Mouse (Mus musculus): ENCODE results near the gene Sh2d7. TPM values are rescaled to one million over a fixed set of nuclear protein-coding genes. Genes with fewer than 3 reads are reported as not detected.

The Sh2d7 gene
- total RNA-seq (2015; ENCODE audit: low replicate concordance) (not detected in 2 replicates), total RNA-seq (2017; ENCODE audit: low replicate concordance) (not detected in 2 replicates)

GRCm38 (mm10) chr9:54538684-54539083 is at the start of gene Sh2d7:
Sh2d7 (plus strand) TSS chr9:54538984.
- ATAC-seq (replicated peaks; ENCODE audit: low FRiP score, poor library complexity, severe bottlenecking) = no peak

- ATAC-seq (replicated peaks; ENCODE audit: low FRiP score, poor library complexity, severe bottlenecking) = no peak
These were observed 49.2 kb upstream of the Sh2d7 start for GRCm38 (mm10) chr9:54489599-54489998.

GRCm38 (mm10) chr9:54490431-54490830 is 48.4 kb upstream of the Sh2d7 start:
- ATAC-seq (replicated peaks; ENCODE audit: low FRiP score, poor library complexity, severe bottlenecking) = no peak

GRCm38 (mm10) chr9:54499291-54499690 is 39.5 kb upstream of the Sh2d7 start:
- no peak for ATAC-seq (replicated peaks; ENCODE audit: low FRiP score, poor library complexity, severe bottlenecking)

- no peak for ATAC-seq (replicated peaks; ENCODE audit: low FRiP score, poor library complexity, severe bottlenecking)
These were observed 39.0 kb upstream of the Sh2d7 start for GRCm38 (mm10) chr9:54499791-54500190.

GRCm38 (mm10) chr9:54500832-54501452 is 37.8 kb upstream of the Sh2d7 start:
- no peak for ATAC-seq (replicated peaks; ENCODE audit: low FRiP score, poor library complexity, severe bottlenecking)

GRCm38 (mm10) chr9:54501453-54502110 is 37.2 kb upstream of the Sh2d7 start, which contains the start of gene Dmxl2:
Dmxl2 (minus strand) TSS chr9:54501626.
- ATAC-seq (replicated peaks; ENCODE audit: low FRiP score, poor library complexity, severe bottlenecking) = no peak

GRCm38 (mm10) chr9:54502111-54502495 is 36.7 kb upstream of the Sh2d7 start:
- ATAC-seq (replicated peaks; ENCODE audit: low FRiP score, poor library complexity, severe bottlenecking) = no peak

- no peak for ATAC-seq (replicated peaks; ENCODE audit: low FRiP score, poor library complexity, severe bottlenecking)
These were observed 35.9 kb upstream of the Sh2d7 start for GRCm38 (mm10) chr9:54502873-54503272.

- no peak for ATAC-seq (replicated peaks; ENCODE audit: low FRiP score, poor library complexity, severe bottlenecking)
These were observed 22.8 kb upstream of the Sh2d7 start for GRCm38 (mm10) chr9:54515991-54516390.

- ATAC-seq (replicated peaks; ENCODE audit: low FRiP score, poor library complexity, severe bottlenecking) = no peak
These were observed 19.9 kb upstream of the Sh2d7 start for GRCm38 (mm10) chr9:54518921-54519320.

GRCm38 (mm10) chr9:54520286-54520685 is 18.5 kb upstream of the Sh2d7 start:
- no peak for ATAC-seq (replicated peaks; ENCODE audit: low FRiP score, poor library complexity, severe bottlenecking)

GRCm38 (mm10) chr9:54527694-54528093 is 11.1 kb upstream of the Sh2d7 start:
- ATAC-seq (replicated peaks; ENCODE audit: low FRiP score, poor library complexity, severe bottlenecking) = no peak

- ATAC-seq (replicated peaks; ENCODE audit: low FRiP score, poor library complexity, severe bottlenecking) = no peak
These were observed 8.8 kb upstream of the Sh2d7 start for GRCm38 (mm10) chr9:54529950-54530349.

- no peak for ATAC-seq (replicated peaks; ENCODE audit: low FRiP score, poor library complexity, severe bottlenecking)
These were observed 7.9 kb upstream of the Sh2d7 start for GRCm38 (mm10) chr9:54530836-54531235.

- no peak for ATAC-seq (replicated peaks; ENCODE audit: low FRiP score, poor library complexity, severe bottlenecking)
These were observed 7.4 kb upstream of the Sh2d7 start for GRCm38 (mm10) chr9:54531421-54531820.

GRCm38 (mm10) chr9:54532926-54533325 is 5.9 kb upstream of the Sh2d7 start:
- no peak for ATAC-seq (replicated peaks; ENCODE audit: low FRiP score, poor library complexity, severe bottlenecking)

- no peak for ATAC-seq (replicated peaks; ENCODE audit: low FRiP score, poor library complexity, severe bottlenecking)
These were observed 4.8 kb upstream of the Sh2d7 start for GRCm38 (mm10) chr9:54533975-54534374.

GRCm38 (mm10) chr9:54536236-54536635 is 2.5 kb upstream of the Sh2d7 start:
- ATAC-seq (replicated peaks; ENCODE audit: low FRiP score, poor library complexity, severe bottlenecking) = no peak

GRCm38 (mm10) chr9:54537030-54537429 is 1.8 kb upstream of the Sh2d7 start:
- ATAC-seq (replicated peaks; ENCODE audit: low FRiP score, poor library complexity, severe bottlenecking) = no peak

GRCm38 (mm10) chr9:54537480-54537879 is 1.3 kb upstream of the Sh2d7 start:
- no peak for ATAC-seq (replicated peaks; ENCODE audit: low FRiP score, poor library complexity, severe bottlenecking)

- no peak for ATAC-seq (replicated peaks; ENCODE audit: low FRiP score, poor library complexity, severe bottlenecking)
These were observed 540 bp upstream of the Sh2d7 start for GRCm38 (mm10) chr9:54538244-54538643.
